Mouse (Mus musculus): Measurements from ENCODE around the gene Atrnl1. TPM values are rescaled to one million over a fixed set of nuclear protein-coding genes. Genes with fewer than 3 reads are reported as not detected.

The Atrnl1 gene
- polyA plus RNA-seq, 1 experiment: not detected

DNA sequence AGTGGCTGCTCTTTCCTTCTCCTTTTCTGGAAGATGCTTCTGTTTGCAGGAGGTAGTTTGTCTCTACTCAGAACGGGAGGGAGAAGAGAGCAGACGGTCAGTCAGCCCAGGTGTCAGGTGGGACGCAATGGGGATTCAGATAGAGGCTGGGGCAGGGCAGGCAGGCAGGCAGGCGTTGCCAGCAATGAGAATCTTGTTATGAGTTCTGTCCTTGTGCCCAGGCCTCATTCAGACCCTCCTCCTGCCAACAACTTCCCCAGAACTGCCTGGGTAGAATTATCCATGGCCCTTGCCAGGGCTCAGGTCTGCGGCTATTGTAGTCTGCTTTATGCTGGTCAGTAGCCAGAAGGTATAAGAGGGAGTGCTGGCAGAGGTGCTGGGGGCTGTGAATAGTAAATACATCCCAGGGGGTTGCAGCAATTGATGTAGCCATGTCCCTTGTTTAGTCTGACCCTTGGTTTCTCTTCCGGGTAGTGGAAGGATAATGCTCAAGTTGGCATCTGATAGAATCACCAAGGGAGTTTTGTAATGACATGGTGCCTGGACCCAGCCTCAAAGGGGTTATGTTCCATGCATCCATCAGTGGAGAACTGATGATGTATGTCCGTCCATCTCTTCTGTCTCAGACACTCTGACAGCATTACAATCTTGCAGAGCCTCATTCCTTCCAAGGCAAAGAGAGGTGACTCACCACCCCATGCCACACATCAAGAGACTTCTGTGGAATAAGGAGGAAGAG lies 554.2 kb downstream of the Atrnl1 start:
- Histone ChIP-seq H3K4me1 (ENCODE audit: control insufficient read depth, insufficient read depth, low read length) (peaks cover 3% of the 10 kb centered on the region; the same call in 1 of the 2 replicates), H3K27ac (ENCODE audit: insufficient read depth, low read depth, low read length) (no peak overlapping the region), H3K4me3 (ENCODE audit: insufficient read depth, low read depth, low read length) (no peak overlapping the region)
- TF ChIP-seq CTCF (IDR thresholded peaks at IDR 0.05; ENCODE audit: insufficient read depth, low read depth, low read length) (no peak), POLR2A (IDR thresholded peaks at IDR 0.05; ENCODE audit: insufficient read depth, low read depth, low read length) (no peak)
- 71% methylated on average over 7 of the region's 7 CpGs for WGBS

DNA sequence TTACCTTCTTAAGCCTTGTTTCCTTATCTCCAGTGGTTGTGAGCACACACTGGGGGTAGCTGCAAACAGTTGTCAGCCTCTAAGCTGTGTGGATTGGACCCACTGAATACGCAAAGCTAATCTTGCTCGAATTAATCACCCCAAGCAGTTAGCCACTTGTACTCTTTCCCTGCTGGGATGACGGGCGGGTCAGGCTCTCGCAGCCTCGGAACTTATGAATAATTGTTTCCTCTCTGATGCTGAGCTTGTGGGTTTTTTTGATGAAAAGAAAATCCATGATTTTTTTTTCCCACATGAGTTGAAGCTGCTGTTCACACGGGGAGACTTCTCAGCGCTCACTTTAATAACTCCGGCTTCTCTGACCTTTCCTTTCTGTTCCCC lies 554.8 kb downstream of the Atrnl1 start:
- 34% methylated on average over 9 of the region's 9 CpGs for WGBS
- Histone ChIP-seq H3K4me1 (ENCODE audit: control insufficient read depth, insufficient read depth, low read length) (peaks cover 3% of the 10 kb centered on the region; the same call in 1 of the 2 replicates), H3K27ac (ENCODE audit: insufficient read depth, low read depth, low read length) (no peak overlapping the region), H3K4me3 (ENCODE audit: insufficient read depth, low read depth, low read length) (no peak overlapping the region)
- TF ChIP-seq POLR2A (IDR thresholded peaks at IDR 0.05; ENCODE audit: insufficient read depth, low read depth, low read length): no peak
- no peak for TF ChIP-seq CTCF (IDR thresholded peaks at IDR 0.05; ENCODE audit: insufficient read depth, low read depth, low read length)

DNA sequence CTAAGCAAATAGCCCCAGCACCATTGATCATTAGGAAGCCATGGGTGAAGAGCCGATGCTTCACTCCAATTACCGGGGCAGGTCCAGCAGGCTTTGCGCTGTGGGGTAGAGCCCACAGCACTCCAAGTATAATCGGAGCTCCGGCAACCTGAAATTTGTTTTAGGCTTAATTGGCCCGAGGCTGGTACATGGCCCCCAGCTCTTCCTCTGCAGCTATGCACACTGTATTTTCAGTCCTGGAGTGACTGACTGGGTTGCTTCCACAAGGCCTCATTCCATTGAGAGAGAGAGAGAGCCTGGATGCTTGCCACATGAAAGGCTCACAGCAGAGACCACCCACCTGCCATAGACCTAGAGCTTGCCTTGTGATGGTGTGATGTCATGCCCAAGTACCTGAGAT lies 555.3 kb downstream of the Atrnl1 start:
- H3K27ac ChIP-seq (ENCODE audit: insufficient read depth, low read depth, low read length): no peak overlapping the region
- TF ChIP-seq CTCF (IDR thresholded peaks at IDR 0.05; ENCODE audit: insufficient read depth, low read depth, low read length): no peak
- TF ChIP-seq POLR2A (IDR thresholded peaks at IDR 0.05; ENCODE audit: insufficient read depth, low read depth, low read length): no peak
- H3K4me1 ChIP-seq (ENCODE audit: control insufficient read depth, insufficient read depth, low read length): peaks cover 3% of the 10 kb centered on the region; the same call in 1 of the 2 replicates
- H3K4me3 ChIP-seq (ENCODE audit: insufficient read depth, low read depth, low read length): no peak overlapping the region
- 30% methylated on average over 6 of the region's 6 CpGs for WGBS

DNA sequence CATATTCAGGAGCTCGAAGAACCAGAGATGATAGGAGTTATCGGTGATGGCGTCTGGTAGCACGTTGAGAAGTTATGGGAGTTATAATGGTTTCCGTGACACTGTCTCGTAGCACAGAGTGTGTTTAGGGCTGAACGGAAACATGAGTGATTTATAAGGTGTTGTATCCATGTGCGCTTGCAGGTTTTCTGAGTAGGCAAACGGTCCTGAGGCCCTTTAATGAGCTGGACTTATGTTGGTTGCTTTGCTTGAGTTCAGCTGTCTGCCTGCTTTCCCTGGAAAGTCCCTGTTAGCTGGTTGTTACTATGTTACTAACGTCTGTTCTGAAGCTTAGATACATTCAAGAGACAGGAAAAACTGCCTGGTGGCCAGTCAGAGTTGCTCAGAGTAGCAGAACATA lies 567.6 kb downstream of the Atrnl1 start:
- H3K4me1 ChIP-seq (ENCODE audit: control insufficient read depth, insufficient read depth, low read length): no peaks in the 10 kb centered on the region
- WGBS: 93% methylated on average over 10 of the region's 10 CpGs
- TF ChIP-seq POLR2A (IDR thresholded peaks at IDR 0.05; ENCODE audit: insufficient read depth, low read depth, low read length) (no peak), CTCF (IDR thresholded peaks at IDR 0.05; ENCODE audit: insufficient read depth, low read depth, low read length) (no peak)
- H3K27ac ChIP-seq (ENCODE audit: insufficient read depth, low read depth, low read length): no peak overlapping the region
- no peak overlapping the region for H3K4me3 ChIP-seq (ENCODE audit: insufficient read depth, low read depth, low read length)

DNA sequence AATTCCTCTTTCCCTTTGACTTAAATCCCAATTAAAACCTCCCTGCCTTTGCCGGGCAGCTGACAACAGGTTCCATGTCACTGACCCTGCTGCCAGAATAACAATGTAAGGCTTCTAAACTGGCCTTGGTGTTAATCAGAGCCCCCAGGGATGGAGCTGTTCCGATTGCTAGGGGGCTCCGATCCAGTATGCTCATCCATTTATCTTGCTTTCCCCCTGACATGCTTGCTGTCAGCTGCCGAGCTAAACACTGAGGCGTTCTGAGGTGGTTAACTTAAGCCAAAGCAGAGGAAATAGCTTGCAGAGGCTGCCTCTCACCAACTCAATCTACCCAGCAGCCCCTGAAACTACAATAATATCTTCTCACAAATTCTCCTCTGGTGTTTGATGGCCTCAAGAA lies 569.9 kb downstream of the Atrnl1 start:
- H3K4me1 ChIP-seq (ENCODE audit: control insufficient read depth, insufficient read depth, low read length): no peaks in the 10 kb centered on the region
- H3K4me3 ChIP-seq (ENCODE audit: insufficient read depth, low read depth, low read length): no peak overlapping the region
- WGBS: 57% methylated on average over 5 of the region's 5 CpGs
- no peak overlapping the region for H3K27ac ChIP-seq (ENCODE audit: insufficient read depth, low read depth, low read length)
- TF ChIP-seq POLR2A (IDR thresholded peaks at IDR 0.05; ENCODE audit: insufficient read depth, low read depth, low read length): no peak
- TF ChIP-seq CTCF (IDR thresholded peaks at IDR 0.05; ENCODE audit: insufficient read depth, low read depth, low read length): no peak

Other genes starting within 250 kb of the Atrnl1 start
- gene Trub1, start 158.1 kb upstream of the Atrnl1 start, polyA plus RNA-seq (2012; ENCODE audit: insufficient read depth, insufficient read length, low replicate concordance, missing spikeins): not detected in 2 replicates